11 mouse cellular contexts compared by ENCODE assay signal in genomic region chr1:177684901-177685300, GRCm38 (mm10). TPM values are rescaled to one million over a fixed set of nuclear protein-coding genes. Genes with fewer than 3 reads are reported as not detected.
DNase-seq lines count a peak whose midpoint lies in the region; ATAC-seq and TF ChIP-seq lines count a peak whose summit lies in the region.
"Had no signal": no experiment of that assay in that cellular context is flagged by ENCODE, and none has a peak within 500 bp of the region (broad histone marks: within the 10 kb centered on the region; RNA-seq: fewer than 3 reads in every experiment).

No protein-coding gene starts in this region.

- DNase-seq in left cerebral cortex, postnatal 14 days (ENCODE audit: low spot score in 2 of 2) = peak; percentile 45 to 63
- no peak for DNase-seq in left cerebral cortex, postnatal 4 days
- peak; percentile 18 for DNase-seq in G1E (ENCODE audit: low spot score)
- peak; percentile 55 for DNase-seq in brain, embryonic 18.5 days (ENCODE audit: low read depth, low spot score)
- peak; percentile 33 for DNase-seq in heart, postnatal 4 days
- peak; percentile 93 for DNase-seq in midbrain, embryonic 11.5 days (ENCODE audit: low spot score, missing footprints)
- no peak for DNase-seq in urinary bladder, postnatal 36 days (ENCODE audit: low spot score in 2 of 2)
- DNase-seq in right cerebral cortex, postnatal 25 days = no peak

- H3K9me3 ChIP-seq in G1E (replicated peaks) = no peaks in the 10 kb centered on the region
- H3K9me3 ChIP-seq in midbrain, embryonic 11.5 days (ENCODE audit: control insufficient read depth, low read length) = no peaks in the 10 kb centered on the region
- H3K9me3 ChIP-seq: embryonic facial prominence, embryonic 15.5 days had no signal

- H3K27ac ChIP-seq in midbrain, embryonic 11.5 days (ENCODE audit: low read depth, low read length) = no peak overlapping the region
- H3K27ac ChIP-seq: embryonic facial prominence, embryonic 15.5 days had no signal

- H3K9ac ChIP-seq in midbrain, embryonic 11.5 days (ENCODE audit: low read length) = no peak overlapping the region
- H3K9ac ChIP-seq: embryonic facial prominence, embryonic 15.5 days had no signal

- H3K4me2 ChIP-seq in midbrain, embryonic 11.5 days = no peak overlapping the region

- no peaks in the 10 kb centered on the region for H3K36me3 ChIP-seq in G1E (replicated peaks)
- no peaks in the 10 kb centered on the region for H3K36me3 ChIP-seq in midbrain, embryonic 11.5 days (ENCODE audit: control insufficient read depth, insufficient read depth, low read length)
- H3K36me3 ChIP-seq: embryonic facial prominence, embryonic 15.5 days had no signal

- H3K4me3 ChIP-seq in G1E (ENCODE audit: low read depth, low read length) = no peak overlapping the region
- H3K4me3 ChIP-seq in midbrain, embryonic 11.5 days (ENCODE audit: low read depth, low read length) = no peak overlapping the region
- H3K4me3 ChIP-seq: embryonic facial prominence, embryonic 15.5 days had no signal

- H3K4me1 ChIP-seq in G1E (ENCODE audit: insufficient read depth, low read depth, low read length) = peaks cover 3% of the 10 kb centered on the region; the same call in 1 of the 2 replicates
- peaks cover 15% of the 10 kb centered on the region for H3K4me1 ChIP-seq in midbrain, embryonic 11.5 days (ENCODE audit: control insufficient read depth, insufficient read depth, low read length)

- intact Hi-C loops in left cerebral cortex, postnatal 14 days (cut with DNase I) = loop anchor here (2.0 to 10.0 kb wide), 5 partner anchors 108 to 806 kb away; no protein-coding TSS in a partner anchor
- intact Hi-C loops in left cerebral cortex, postnatal 4 days (cut with DNase I) = loop anchor here (5.0 to 10.0 kb wide), 3 partner anchors 223 to 808 kb away; partner anchors contain the start of gene Akt3

- H3K27me3 ChIP-seq in G1E (ENCODE audit: insufficient read depth, low read length) = no peaks in the 10 kb centered on the region
- no peaks in the 10 kb centered on the region for H3K27me3 ChIP-seq in midbrain, embryonic 11.5 days (ENCODE audit: control insufficient read depth, insufficient read depth, low read length)
- H3K27me3 ChIP-seq: embryonic facial prominence, embryonic 15.5 days had no signal

- TF ChIP-seq CTCF in G1E (IDR thresholded peaks at IDR 0.05; ENCODE audit: low read depth, low read length) = no peak

- ATAC-seq in G1E (ENCODE audit: extremely low read depth, insufficient number of reproducible peaks, low FRiP score, poor library complexity, severe bottlenecking) = no peak
- peak; percentile 58; the same call in 1 of the 2 replicates for ATAC-seq in midbrain, embryonic 11.5 days (ENCODE audit: low FRiP score)

- WGBS in midbrain, embryonic 11.5 days = 13% methylated on average over 3 of the region's 3 CpGs

RNA-seq across cellular contexts. Expression of gene 1700016C15Rik, which starts 44.7 kb away (rescaled TPM):
- not detected for total RNA-seq in left cerebral cortex, postnatal 14 days (2021)
- total RNA-seq in left cerebral cortex, postnatal 4 days (2021) = not detected
- not detected in 2 replicates for total RNA-seq in G1E (2014; fragmentation: Nextera tagmentation)
- total RNA-seq in G1E (2017) = not detected in 2 replicates
- polyA plus RNA-seq in G1E (2012) = not detected in 2 replicates
- total RNA-seq in heart, postnatal 4 days (2021) = not detected
- polyA plus RNA-seq in midbrain, embryonic 11.5 days (2014; fragmentation: Nextera tagmentation; extraction: Ambion mirVana) = not detected in 2 replicates
- polyA plus RNA-seq: limb, embryonic 11.5 days; stomach, embryonic 14.5 days had no signal

Comparison
In these comparisons a context has a peak if more than half of its experiments do, and no peak if none do; other contexts are left out.
1. DNase-seq: peak in left cerebral cortex, postnatal 14 days (2 of 2), G1E (single experiment), brain, embryonic 18.5 days (single experiment), heart, postnatal 4 days (single experiment) and midbrain, embryonic 11.5 days (single experiment); none in left cerebral cortex, postnatal 4 days (single experiment), urinary bladder, postnatal 36 days (0 of 2) and right cerebral cortex, postnatal 25 days (single experiment).